11 mouse cellular contexts compared by ENCODE assay signal in the genomic region with DNA sequence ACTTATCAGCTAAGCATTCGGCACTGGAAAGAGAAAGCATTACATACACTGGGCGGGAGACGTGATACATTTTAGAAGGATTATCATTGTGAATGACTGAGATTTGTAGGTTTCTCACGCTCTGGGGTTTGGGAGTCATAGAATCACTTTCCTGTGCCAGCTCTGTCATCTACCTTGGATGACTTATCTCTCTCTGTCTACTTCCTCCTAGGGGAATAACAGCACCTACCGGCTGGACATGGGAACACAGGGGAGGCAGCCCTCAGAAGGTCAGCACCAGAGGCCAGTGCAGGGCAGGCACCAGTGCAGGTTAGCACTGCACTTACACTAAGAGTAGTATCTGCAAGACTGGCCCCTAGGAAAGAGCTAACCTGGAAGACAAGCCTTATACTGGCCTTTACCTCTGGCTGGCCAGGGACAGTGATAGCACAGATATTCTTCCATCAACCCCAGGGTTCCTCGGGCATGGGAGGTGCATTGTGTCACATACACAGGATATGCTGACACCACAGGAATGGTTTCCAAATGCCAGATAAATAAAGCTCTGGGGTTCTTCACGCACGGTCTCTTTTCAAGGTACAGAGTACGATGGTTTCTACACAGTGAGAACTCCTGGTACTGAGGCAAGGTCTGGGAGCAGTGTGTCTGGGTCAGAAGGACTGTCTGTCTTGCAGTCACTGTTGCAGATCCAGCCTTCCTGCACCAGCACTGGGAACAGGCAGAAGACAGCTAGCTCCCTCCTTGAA.
DNase-seq lines count a peak whose midpoint lies in the region; ATAC-seq and TF ChIP-seq lines count a peak whose summit lies in the region.
"Had no signal": no experiment of that assay in that cellular context is flagged by ENCODE, and none has a peak within 500 bp of the region (broad histone marks: within the 10 kb centered on the region; RNA-seq: fewer than 3 reads in every experiment).

No protein-coding gene starts in this region.

- peak; percentile 58 for TF ChIP-seq CTCF in intestine, postnatal 0 days (IDR thresholded peaks at IDR 0.05; ENCODE audit: low read depth)

- no peak overlapping the region for H3K9ac ChIP-seq in intestine, postnatal 0 days (ENCODE audit: low read depth, low read length)
- H3K9ac ChIP-seq in intestine, embryonic 16.5 days (ENCODE audit: low read depth, low read length), result no peak overlapping the region
- no peak overlapping the region for H3K9ac ChIP-seq in neural tube, embryonic 15.5 days (replicated peaks)
- H3K9ac ChIP-seq in kidney, embryonic 16.5 days (replicated peaks; ENCODE audit: low read length), result no peak overlapping the region
- no peak overlapping the region for H3K9ac ChIP-seq in neural tube, embryonic 11.5 days (ENCODE audit: low read length)
- H3K9ac ChIP-seq: heart, embryonic 15.5 days; stomach, embryonic 15.5 days had no signal

- H3K4me2 ChIP-seq in intestine, postnatal 0 days (replicated peaks; ENCODE audit: low read depth), result no peak overlapping the region
- no peak overlapping the region for H3K4me2 ChIP-seq in intestine, embryonic 16.5 days (ENCODE audit: low read depth, low read length)
- H3K4me2 ChIP-seq in neural tube, embryonic 15.5 days, result no peak overlapping the region
- H3K4me2 ChIP-seq in kidney, embryonic 16.5 days (replicated peaks; ENCODE audit: low read depth, low read length), result no peak overlapping the region
- H3K4me2 ChIP-seq in neural tube, embryonic 11.5 days (ENCODE audit: low read depth), result no peak overlapping the region
- H3K4me2 ChIP-seq: heart, embryonic 15.5 days; stomach, embryonic 15.5 days had no signal

- no peaks in the 10 kb centered on the region for H3K9me3 ChIP-seq in intestine, postnatal 0 days (ENCODE audit: control insufficient read depth)
- no peaks in the 10 kb centered on the region for H3K9me3 ChIP-seq in intestine, embryonic 16.5 days (ENCODE audit: control insufficient read depth, low read length)
- no peaks in the 10 kb centered on the region for H3K9me3 ChIP-seq in neural tube, embryonic 15.5 days (replicated peaks)
- no peaks in the 10 kb centered on the region for H3K9me3 ChIP-seq in kidney, embryonic 16.5 days (ENCODE audit: low read length)
- H3K9me3 ChIP-seq in neural tube, embryonic 11.5 days (ENCODE audit: control insufficient read depth, low read length), result no peaks in the 10 kb centered on the region
- H3K9me3 ChIP-seq: heart, embryonic 15.5 days; stomach, embryonic 15.5 days had no signal

- no peaks in the 10 kb centered on the region for H3K27me3 ChIP-seq in intestine, postnatal 0 days (replicated peaks; ENCODE audit: control insufficient read depth, insufficient read depth, low read length)
- no peaks in the 10 kb centered on the region for H3K27me3 ChIP-seq in intestine, embryonic 16.5 days (replicated peaks; ENCODE audit: control insufficient read depth, insufficient read depth, low read length)
- peaks cover 9% of the 10 kb centered on the region; the same call in 1 of the 2 replicates for H3K27me3 ChIP-seq in neural tube, embryonic 15.5 days (replicated peaks)
- H3K27me3 ChIP-seq in kidney, embryonic 16.5 days (ENCODE audit: insufficient read depth, low read length), result no peaks in the 10 kb centered on the region
- H3K27me3 ChIP-seq in neural tube, embryonic 11.5 days (ENCODE audit: control insufficient read depth, insufficient read depth, low read length), result no peaks in the 10 kb centered on the region
- H3K27me3 ChIP-seq: stomach, embryonic 15.5 days had no signal

- no peak for ATAC-seq in intestine, postnatal 0 days
- no peak for ATAC-seq in intestine, embryonic 16.5 days
- ATAC-seq in neural tube, embryonic 15.5 days (ENCODE audit: low FRiP score), result no peak
- 0 out of 2 replicates have a peak, but pooled peaks have one; percentile 35 for ATAC-seq in kidney, embryonic 16.5 days (ENCODE audit: low FRiP score, low TSS enrichment)
- no peak for ATAC-seq in neural tube, embryonic 11.5 days (ENCODE audit: insufficient read depth, low FRiP score, low TSS enrichment)
- ATAC-seq: inflammation-experienced regulatory T-cells, adult 6 months had no signal

- H3K4me3 ChIP-seq in intestine, postnatal 0 days (ENCODE audit: low read depth, low read length), result no peak overlapping the region
- no peak overlapping the region for H3K4me3 ChIP-seq in intestine, embryonic 16.5 days (ENCODE audit: low read length)
- H3K4me3 ChIP-seq in neural tube, embryonic 15.5 days (replicated peaks), result no peak overlapping the region
- H3K4me3 ChIP-seq in kidney, embryonic 16.5 days (ENCODE audit: low read length), result no peak overlapping the region
- no peak overlapping the region for H3K4me3 ChIP-seq in neural tube, embryonic 11.5 days (ENCODE audit: low read depth, low read length)
- H3K4me3 ChIP-seq: heart, embryonic 15.5 days; stomach, embryonic 15.5 days had no signal

- no peak overlapping the region for H3K27ac ChIP-seq in intestine, postnatal 0 days (ENCODE audit: low read depth, low read length)
- H3K27ac ChIP-seq in intestine, embryonic 16.5 days (ENCODE audit: low read length), result no peak overlapping the region
- no peak overlapping the region for H3K27ac ChIP-seq in neural tube, embryonic 15.5 days (replicated peaks)
- H3K27ac ChIP-seq in kidney, embryonic 16.5 days (ENCODE audit: low read length), result no peak overlapping the region
- H3K27ac ChIP-seq in neural tube, embryonic 11.5 days (ENCODE audit: low read depth, low read length), result 0 out of 2 replicates have a peak overlapping the region, but pooled peaks have one; percentile 27
- H3K27ac ChIP-seq: heart, embryonic 15.5 days; stomach, embryonic 15.5 days had no signal

- no peaks in the 10 kb centered on the region for H3K36me3 ChIP-seq in intestine, postnatal 0 days (ENCODE audit: control insufficient read depth, insufficient read depth)
- no peaks in the 10 kb centered on the region for H3K36me3 ChIP-seq in intestine, embryonic 16.5 days (ENCODE audit: control insufficient read depth, insufficient read depth, low read length)
- no peaks in the 10 kb centered on the region for H3K36me3 ChIP-seq in neural tube, embryonic 15.5 days
- no peaks in the 10 kb centered on the region for H3K36me3 ChIP-seq in kidney, embryonic 16.5 days (ENCODE audit: insufficient read depth, low read length)
- H3K36me3 ChIP-seq in neural tube, embryonic 11.5 days (ENCODE audit: control insufficient read depth, insufficient read depth, low read length), result no peaks in the 10 kb centered on the region
- H3K36me3 ChIP-seq: heart, embryonic 15.5 days; stomach, embryonic 15.5 days had no signal

- H3K4me1 ChIP-seq in intestine, postnatal 0 days (replicated peaks; ENCODE audit: control insufficient read depth, insufficient read depth, low read length), result no peaks in the 10 kb centered on the region
- no peaks in the 10 kb centered on the region for H3K4me1 ChIP-seq in intestine, embryonic 16.5 days (ENCODE audit: control insufficient read depth, insufficient read depth, low read length)
- H3K4me1 ChIP-seq in neural tube, embryonic 15.5 days, result peaks cover 13% of the 10 kb centered on the region
- H3K4me1 ChIP-seq in kidney, embryonic 16.5 days (ENCODE audit: insufficient read depth, low read length), result peaks cover 14% of the 10 kb centered on the region
- H3K4me1 ChIP-seq in neural tube, embryonic 11.5 days (ENCODE audit: control insufficient read depth, insufficient read depth, low read length), result peaks cover 24% of the 10 kb centered on the region
- H3K4me1 ChIP-seq: heart, embryonic 15.5 days; stomach, embryonic 15.5 days had no signal

- 59% methylated on average over 9 of the region's 9 CpGs for WGBS in intestine, postnatal 0 days
- 62% methylated on average over 9 of the region's 9 CpGs for WGBS in intestine, embryonic 16.5 days
- WGBS in neural tube, embryonic 15.5 days, result 61% methylated on average over 9 of the region's 9 CpGs
- WGBS in kidney, embryonic 16.5 days, result 60% methylated on average over 9 of the region's 9 CpGs
- WGBS in neural tube, embryonic 11.5 days, result 61% methylated on average over 9 of the region's 9 CpGs

- peak; percentile 27 for DNase-seq in neural tube, embryonic 10.5 days (ENCODE audit: extremely low spot score, low spot score)
- no peak for DNase-seq in neural tube, embryonic 11.5 days (ENCODE audit: low spot score)
- DNase-seq in frontal cortex, postnatal 25 days (ENCODE audit: low spot score in 2 of 2), result no peak
- DNase-seq in thymus, postnatal 4 days, result no peak
